Mouse (Mus musculus) lung, postnatal 4 days (tissue): Measurements from ENCODE around the gene Alkbh8.
"Not testable (repeated sequence)": the region's sequence is repeated elsewhere in the genome, so short reads cannot be mapped to it uniquely, and the experiment has no call there.

Source experiments
- DNase-seq, 2 experiments: peaks; one replicate each; pipeline ENCODE4 v3.0.0; 2021

Alkbh8 gene

DNA sequence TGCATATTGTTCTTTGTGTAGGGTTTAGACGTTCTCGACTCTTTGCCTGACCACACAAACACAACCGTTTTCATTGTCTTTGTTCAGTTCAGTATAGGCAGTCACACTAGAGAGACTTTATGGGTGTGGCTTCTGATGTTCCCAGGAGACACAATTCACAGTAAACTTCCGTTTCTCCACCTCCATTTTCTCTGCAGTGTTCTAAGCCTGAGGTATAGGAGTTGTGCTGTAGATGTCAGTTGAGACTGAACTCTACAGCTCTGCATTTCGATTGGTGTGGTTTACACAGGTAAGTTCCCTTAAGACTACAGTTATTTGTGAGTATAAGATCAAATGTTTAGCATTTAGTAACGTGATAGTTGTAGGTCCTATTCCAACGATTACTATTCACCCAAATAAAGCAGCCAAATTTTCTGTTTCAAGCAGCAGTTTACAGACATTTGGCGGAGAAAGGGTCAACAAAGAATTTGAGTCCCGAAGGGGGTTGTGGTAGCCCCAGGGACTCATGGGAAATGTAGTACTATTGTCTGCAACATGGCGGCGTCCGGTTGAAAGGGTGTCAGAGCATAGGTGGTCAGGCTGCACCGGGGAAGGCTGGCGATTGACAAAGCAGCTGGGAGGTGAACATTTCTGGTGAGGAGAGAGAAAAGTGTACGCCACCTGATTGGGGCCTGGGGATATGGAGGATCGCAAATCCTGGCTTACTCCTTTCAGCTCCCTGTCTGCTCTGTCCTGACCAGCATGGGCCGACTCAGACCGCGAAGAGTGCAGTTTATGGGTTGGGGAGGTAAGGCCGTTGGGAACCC is at the start of gene Alkbh8:
TSS of gene Alkbh8 (plus strand) at position 179 of the 806 bp plus-strand sequence.
- peak; percentile 65 to 80 for DNase-seq

DNA sequence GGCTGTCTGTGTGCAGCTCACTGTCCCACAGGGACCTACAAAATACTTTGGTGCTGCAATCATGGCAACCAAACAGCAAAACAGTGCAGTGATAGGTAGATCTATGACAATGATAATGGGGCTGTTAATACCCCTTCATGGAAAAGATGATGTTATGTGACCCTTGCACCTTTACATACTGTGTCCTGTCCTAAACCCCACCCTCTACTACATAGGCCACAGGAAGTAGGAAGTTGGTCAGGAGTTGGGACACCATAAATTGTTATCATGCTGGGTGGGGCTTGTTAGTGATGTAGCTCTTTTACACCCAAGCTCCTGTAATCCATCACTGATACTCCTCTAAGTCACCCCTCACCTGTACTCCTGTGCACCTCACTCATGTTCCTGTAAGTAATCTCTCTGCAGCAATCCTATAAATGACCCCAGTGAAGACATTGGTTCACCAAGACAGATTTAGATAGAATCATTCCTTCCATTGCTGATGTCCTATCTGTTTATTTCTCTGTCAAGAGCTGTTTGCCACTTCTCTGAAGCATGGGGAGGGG is 25.6 kb upstream of the Alkbh8 start:
- no peak for DNase-seq

DNA sequence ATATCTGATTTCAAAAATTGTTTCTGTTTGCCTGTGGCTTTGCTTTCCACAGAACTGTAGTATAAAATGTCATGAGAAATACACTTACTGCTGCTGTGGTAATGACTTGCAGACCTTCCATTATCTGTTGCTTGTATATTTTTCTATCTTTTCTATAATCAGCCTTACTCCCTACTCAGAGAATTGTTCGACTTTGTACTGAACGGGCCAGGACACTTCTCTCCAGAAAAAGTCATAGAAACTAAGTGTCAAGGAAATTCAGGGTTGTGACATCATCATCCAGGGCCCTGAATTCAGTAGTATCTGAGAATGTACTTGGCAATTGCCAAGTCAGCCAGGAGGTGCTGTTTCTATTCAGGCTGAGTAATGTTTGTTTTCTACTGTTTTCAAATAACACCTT is 24.9 kb upstream of the Alkbh8 start:
- DNase-seq: no peak

- DNase-seq: not testable (repeated sequence)
These were observed 7.4 kb upstream of the Alkbh8 start for GRCm38 (mm10) chr9:3327342-3328053.

DNA sequence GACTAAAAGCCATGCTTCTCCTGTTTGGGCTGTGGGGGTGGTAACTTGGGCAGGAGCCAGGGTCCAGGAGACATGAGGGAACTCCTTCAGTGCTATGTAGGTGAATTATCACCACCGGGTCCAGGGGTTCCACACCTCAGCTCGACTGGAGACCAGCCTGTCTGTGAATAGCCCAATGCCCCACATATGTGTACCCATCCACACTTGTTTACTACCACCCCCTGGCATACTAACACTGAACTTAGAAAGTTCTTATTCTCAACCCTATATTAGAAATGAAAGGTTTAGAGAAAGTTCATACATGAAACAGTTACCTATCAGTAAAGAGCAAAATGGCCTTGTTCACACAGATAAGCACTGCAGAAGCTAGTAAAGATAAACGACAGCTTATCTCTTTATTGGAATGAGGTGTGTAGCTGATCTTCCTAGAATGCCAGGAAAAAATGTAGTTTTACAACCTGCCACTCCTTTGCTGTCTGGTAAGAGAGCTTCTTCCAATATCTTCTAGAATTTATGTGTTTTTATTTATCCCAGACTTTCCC is 6.8 kb upstream of the Alkbh8 start:
- no peak for DNase-seq

- DNase-seq: no peak
These were observed 4.6 kb upstream of the Alkbh8 start for GRCm38 (mm10) chr9:3330319-3330718.

GRCm38 (mm10) chr9:3330737-3331384 is 4.1 kb upstream of the Alkbh8 start:
- no peak for DNase-seq

- DNase-seq: no peak
These were observed 1.7 kb downstream of the Alkbh8 start for GRCm38 (mm10) chr9:3336661-3337060.

DNA sequence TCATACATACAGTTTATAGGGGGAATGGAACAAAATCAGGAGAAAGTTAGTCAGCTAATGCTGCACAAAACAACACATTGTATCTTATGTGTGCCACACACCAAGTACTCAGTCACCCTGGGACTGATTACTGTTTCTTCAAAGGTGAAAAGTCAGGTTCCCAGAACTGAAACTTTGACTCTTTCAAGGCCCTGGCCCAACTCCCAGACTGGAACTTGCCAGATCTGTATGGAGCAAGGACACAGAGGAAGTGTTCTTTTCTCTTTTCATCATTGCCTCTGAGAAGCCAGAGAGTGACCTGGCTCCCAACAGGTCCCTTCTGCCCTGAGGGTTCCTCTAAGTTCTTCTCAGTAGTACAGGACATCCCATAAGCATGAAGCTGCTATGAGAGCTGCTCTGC is 10.2 kb downstream of the Alkbh8 start:
- DNase-seq: no peak

DNA sequence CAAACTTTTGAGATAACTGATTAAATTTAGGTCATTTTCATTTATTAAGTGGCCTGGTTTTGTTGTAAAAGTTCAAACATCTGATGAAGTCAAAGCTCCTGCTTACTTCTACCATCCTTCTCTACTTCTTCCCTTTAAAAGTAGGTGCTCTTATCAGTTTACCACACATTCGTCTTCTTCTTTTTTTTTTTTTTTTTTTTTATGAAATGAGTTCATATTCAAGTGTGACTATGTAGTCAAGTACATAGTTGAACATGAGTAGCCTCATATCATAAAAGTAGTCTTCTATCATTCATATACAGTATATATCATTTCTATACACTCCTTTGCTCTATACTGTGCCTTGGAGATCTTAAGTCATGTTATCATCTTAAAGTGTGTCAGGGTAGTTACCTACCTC is 11.0 kb downstream of the Alkbh8 start:
- no peak for DNase-seq

- DNase-seq: no peak
These were observed 15.1 kb downstream of the Alkbh8 start for GRCm38 (mm10) chr9:3350056-3350455.

DNA sequence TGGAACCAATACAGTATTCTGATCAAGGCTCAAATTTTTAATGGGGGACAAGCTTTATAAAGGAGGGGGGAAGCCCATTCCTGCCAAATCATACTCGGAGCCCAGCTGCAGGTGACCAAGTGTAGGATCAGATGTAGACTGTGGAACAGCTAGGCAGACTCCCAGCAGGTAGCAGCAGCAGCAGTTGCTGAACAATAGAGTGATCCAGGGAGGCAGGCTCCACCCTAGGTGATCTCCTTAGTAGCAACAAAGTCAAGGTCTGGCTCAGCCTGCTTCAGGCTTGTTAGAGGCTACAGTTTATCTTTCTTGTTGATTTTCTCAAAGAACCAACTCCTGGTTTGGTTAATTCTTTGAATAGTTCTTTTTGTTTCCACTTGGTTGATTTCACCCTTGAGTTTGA is 41.4 kb downstream of the Alkbh8 start:
- not testable (repeated sequence) for DNase-seq

DNA sequence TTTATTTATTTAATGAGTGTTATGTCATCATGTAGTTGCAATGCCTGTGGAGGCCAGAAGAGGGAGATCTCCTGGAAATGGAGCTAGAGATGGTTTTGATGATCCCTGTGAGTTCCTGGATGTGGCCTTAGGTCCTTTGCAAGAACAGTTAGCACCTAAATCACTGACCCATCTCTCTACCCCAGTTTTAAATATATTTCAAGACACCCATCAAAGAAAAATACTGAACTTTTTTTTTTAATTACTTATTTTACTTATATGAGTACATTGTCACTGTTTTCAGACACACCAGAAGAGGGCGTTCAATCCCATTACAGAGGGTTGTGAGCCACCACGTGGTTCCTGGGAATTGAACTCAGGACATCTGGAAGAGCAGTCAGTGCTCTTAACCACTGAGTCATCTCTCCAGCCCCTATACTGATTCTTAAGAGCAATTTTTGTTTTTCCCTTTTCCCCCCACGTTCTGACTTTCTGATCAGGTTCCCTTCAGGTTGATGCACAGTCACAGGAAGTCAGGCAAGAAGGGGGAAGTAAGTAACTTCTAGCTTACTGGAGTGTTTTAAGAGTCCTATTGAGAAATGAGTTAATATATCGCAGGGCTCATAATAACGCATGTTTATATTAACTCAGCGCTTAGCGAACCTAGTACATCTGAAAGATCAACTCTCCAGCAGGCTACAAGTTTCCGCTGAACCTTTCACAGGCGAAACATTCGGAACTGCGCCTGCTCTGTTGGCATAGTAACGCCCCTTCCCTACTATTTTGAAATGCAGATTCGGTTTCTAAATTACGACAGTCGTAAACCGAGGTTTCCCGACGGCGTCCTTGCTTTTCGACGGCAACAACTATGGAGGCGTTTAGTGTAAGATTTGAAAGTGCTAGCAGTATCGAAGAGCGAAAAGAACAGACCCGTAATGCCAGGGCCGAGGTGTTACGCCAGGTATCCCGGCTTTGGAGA is 68.6 kb downstream of the Alkbh8 start, which contains the start of gene Cwf19l2:
TSS of gene Cwf19l2 (plus strand) at position 342 of the 958 bp plus-strand sequence.
- DNase-seq: peak; percentile 84 to 86

GRCm38 (mm10) chr9:3404372-3404771 is 69.4 kb downstream of the Alkbh8 start:
- DNase-seq: peak in 1 of 2 experiments; percentile 5

DNA sequence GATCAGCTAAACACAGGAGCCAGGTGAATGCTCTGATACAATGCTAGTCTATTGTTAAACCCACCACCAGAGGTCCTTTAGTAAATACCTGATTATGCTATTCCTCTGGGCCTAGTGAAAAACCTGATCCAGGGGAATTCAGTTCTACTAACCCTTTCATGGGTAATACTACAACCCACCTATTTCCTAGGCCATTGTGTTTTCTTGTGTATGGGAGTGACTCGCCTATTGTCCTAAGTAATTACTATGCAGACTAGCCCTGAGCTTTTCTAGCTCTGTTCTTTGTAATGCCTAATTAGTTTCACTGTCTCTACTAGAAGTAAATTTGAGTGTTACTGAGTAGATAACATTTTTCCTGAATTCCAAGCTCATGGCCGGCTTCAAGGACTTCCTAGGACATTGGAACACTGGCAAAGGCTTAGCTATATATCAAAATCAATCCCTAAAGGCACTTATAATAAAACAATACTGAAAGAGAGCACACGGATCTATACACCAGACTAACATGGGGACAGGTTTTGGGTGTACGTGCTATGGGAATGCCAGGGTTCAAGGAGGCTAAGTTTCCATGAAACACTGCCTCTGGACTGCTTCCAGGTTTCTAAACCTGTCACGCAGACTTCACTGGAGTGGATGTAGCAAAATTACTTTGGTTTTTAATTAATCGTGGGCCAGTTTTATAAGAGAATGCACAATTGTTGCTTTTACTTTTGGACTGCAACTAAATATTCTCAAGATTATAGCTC is 104.8 kb downstream of the Alkbh8 start:
- DNase-seq: not testable (repeated sequence)
